Mouse (Mus musculus) yolk sac, embryonic 10.5 days (tissue): ENCODE data around the gene Zfp408.

Source experiments
- DNase-seq: peaks from one replicate; pipeline ENCODE4 v3.0.0-alpha.2; 2017; ENCODE audit warnings: low spot score

Gene Zfp408

DNA sequence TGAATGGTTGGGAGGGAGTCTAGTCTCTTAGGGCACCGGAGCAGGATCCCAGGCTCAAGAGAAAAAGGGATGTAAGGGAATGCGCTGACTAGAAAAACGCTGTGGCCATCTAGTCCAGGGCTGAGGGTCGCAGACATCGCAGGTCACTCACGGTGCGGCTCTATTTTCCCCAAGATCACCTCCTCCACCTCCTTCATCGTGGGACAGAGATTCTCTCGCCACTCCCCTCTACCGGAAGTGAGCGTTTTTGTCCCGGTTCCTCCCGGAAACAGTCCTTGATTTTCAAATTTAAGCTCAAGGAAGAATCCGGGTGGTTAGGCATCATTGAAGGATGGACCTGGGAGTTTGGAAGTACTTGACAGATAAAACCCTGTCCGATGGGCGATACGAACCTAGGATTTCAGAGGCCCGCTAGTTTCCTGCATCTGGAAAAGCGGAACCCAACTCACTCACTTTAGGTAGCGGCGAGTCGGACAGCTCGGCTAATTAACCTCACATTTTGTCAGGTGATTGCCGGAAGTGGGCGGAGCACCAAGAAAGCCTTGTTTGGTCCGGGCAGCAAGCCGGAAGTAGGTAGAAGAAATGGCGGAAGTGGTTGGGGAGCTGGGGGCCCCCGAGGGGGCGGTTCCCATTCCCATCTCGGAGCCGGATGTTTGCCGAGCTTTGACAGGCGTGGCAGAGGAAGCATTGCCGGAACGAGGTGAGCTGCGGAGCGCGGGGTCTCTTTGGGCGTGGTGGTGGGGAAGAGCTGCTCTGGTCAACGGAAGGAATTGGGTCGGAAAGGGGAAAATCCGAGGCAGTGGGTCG lies at the start of gene Zfp408, which contains the start of gene Arhgap1:
Zfp408 (minus strand) TSS at position 239 of the 807 bp plus-strand sequence.
Arhgap1 (plus strand) TSS at position 308 of the 807 bp plus-strand sequence.
- DNase-seq: peak; percentile 98

DNA sequence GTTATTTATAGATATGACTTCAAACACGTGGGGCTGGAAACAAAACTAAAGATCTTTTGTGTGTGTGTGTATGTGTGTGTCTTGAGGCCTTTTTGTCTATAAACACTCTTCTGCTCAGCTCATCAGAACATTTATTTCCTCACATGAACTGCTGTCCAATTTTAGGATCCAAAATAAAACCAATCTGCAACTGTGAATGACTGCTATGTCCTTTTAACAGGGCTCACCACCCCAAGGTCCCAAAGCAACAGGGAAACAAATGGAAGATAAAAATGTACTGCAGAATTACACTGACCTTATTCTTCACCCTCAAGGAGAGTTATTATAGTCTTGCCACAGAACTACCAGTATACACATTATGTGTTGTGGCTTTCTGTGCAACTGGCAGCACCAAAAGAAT lies 49.6 kb upstream of the Zfp408 start:
- no peak for DNase-seq

DNA sequence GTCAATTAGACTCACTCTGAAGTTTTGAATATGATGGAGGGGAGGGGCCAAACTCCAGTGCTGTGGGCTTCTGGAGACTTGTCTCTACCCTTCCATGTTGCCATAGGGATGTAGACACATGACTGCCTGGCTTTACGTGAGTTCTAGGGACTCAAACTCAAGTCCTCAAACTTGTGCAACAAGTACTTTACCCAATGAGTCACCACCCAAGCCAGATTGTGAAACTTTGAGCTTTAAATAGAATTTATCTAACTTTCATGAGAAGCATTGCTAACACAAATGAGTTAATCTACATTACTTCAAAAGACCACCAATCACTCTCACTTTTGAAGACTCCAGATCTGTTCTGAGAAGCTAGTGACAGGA lies 46.6 kb upstream of the Zfp408 start:
- DNase-seq: no peak

DNA sequence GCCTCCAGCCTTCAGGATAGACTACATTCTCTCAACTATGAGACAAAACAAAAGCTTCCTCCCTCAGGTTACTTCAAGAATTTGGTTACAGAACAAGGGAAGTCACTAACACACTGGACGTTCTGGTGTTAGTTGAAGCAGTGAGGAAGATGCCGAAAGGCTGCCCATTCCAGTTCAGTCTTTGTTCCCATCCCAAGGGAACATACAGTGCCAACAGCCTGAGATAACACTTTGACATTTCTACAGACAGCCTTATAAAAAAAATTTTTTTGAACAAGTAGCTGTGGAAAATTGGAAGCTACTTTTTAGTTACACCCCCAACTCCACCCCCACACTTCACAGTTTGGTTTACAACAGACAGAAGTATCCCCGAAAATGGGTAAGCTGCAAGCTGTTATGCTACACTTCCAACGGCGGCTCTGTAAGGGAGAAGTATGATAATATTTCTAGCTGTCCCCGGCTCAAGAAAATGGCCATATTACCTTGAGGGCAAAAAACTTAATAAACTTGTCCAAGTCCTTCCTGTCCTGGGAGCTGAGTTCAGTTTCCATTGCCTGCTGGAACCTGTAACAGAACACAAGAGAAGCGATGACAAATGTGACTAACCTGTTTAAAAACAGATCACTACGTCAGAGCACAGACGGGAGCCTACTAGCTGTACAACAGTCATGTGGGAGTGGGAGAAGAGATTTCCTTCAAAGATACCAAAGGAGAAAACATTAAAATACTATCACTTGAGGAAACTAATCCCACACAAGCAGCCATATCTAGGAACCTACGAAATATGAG lies 46.0 kb upstream of the Zfp408 start:
- DNase-seq: no peak

DNA sequence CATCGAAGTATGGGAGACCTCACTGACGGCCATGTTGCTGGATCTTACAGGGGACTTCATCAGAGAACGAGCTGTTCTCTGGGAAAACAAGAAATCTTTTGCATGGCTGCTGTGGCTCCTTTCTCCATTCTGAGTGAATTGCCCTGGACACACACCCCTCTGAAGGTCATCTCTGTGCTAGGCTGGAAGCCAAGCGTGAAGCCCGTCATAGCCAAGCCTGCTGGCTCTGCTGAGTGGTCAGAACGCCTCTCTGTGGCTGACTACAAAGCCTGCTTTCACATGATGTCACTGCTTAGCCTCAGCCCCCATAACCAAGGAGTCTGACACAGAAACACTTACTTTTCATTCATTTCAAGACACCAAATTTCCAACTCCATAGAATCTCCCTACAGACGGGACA lies 39.9 kb upstream of the Zfp408 start:
- no peak for DNase-seq

DNA sequence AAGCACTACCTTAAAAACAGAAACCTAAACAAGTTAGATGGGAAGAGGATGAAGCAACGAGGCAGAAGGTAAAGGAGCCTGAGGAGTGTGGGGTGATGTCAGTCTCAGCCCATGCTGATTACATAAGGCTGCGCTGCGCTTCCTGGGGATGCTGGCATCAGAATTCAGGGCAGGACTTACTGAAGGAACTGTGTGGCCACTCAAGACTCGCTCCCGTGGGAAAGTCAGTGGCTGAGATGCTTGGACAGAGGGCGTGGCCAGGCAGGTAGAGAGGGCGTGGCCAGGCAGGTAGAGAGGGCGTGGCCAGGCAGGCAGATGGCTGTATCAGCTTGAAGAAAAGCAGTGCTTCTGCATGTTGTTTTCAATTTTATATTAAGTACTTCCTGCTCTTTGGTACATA lies 34.3 kb upstream of the Zfp408 start:
- no peak for DNase-seq

DNA sequence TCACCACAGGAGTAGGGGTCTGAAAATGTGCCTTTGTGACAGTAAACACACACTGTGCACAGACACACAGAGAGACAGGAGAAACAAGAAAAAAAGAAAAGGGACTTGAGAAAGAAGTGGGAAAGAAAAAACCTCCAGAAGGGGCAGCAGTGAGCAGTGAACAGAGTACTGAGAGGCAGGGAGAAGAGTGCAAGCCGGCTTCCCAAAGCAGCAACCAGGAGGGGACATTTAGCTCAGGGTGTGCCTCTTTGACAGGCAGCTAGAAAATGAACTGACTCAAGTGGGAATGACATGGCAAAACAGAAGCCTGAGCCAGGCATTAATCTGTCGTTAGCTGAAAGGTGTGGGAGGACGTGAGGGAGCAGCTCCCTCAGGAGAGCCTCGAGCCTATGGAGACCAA lies 33.3 kb upstream of the Zfp408 start:
- no peak for DNase-seq

DNA sequence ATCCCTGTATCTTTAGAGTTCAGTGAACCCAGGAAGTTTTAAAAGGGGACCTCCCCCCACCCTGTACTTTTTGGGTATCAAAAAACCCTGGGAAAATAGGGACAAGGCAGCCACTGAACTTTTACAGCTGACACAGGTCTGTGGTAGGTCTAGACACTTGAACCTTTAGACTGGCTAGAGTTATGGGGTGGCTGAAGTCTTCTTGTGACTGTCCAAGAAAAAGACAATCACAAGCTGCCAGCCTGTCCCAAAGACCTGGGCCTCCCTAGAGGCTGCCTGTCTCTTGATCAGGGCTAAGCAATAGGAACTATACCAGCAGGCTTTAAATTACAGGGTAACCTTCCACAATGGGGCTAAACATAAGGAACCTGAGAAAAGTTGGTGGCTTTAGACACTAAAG lies 27.4 kb upstream of the Zfp408 start:
- no peak for DNase-seq

DNA sequence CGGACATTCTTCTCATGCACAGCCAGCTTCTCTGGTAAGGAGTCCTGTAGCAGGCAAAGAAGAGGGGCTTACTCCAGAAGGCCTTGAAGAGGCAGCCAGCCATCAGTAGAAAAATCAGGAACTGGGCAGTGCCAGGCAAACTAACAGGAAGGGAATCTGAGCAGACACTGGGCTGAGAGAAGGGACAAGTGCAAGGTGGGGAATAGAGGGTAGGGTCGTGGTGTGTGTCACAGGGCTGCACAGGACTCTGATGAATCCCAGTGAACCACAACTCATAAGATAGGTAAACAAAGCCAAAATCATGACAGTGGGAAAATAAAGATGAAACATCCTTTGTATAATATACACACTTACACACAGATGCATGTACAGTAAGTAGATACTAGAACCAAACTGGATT lies 26.8 kb upstream of the Zfp408 start:
- no peak for DNase-seq

DNA sequence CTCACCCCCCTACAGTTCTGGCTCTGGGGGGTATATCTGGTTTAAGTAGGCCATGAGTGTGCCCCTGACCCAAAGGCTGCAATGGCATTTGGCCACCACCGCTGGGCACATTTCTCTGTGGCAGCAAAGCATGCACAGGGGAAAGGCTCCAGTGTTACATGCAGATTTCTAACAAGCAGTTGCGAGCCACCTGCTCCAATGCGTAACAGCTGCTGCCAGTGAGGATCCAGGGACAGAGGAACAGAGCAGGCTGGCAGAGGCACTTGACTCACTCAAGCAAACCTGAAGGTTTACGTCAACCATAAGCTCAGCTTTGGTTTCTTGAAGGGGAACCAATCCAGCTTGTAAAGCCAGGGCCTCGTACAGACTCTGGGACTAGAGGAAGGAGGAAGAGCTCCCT lies 25.3 kb upstream of the Zfp408 start:
- no peak for DNase-seq

DNA sequence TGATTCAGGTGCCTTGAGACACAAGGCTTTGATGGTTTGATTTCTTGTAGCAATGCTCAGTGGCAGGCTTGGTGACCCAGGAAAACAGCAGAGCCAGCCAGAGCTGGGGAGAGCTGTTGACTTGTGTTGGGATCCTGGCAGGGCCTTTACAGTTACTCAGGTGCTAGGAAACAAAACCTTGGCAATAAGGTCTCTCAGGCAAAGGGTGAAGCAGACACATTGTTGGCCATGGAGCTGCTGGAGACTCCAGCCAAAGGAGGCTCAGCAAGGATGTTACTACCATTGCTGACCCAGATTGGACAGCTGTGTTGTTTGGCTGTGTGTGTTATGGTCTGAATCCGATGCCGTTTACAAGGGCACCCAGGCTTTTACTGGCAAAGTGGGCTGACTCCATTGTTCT lies 24.0 kb upstream of the Zfp408 start:
- DNase-seq: no peak

DNA sequence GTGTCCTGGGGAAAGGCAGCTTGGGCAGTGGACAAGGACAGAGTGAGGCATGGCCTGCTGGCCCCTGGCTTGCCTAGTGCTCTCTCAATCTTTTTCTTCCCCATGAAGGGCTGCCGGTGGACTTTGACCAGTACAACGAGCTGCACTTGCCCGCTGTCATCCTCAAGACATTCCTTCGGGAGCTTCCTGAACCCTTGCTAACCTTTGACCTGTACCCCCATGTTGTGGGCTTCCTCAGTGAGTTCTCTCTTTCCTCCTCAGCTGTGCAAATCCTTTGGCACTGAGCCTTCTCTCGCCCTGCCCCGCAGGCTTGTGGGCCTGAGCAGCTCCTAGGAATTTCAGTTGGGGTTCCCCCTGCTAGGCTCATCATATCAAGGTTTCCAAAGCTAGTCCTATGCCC lies 20.4 kb upstream of the Zfp408 start:
- DNase-seq: peak; percentile 63

DNA sequence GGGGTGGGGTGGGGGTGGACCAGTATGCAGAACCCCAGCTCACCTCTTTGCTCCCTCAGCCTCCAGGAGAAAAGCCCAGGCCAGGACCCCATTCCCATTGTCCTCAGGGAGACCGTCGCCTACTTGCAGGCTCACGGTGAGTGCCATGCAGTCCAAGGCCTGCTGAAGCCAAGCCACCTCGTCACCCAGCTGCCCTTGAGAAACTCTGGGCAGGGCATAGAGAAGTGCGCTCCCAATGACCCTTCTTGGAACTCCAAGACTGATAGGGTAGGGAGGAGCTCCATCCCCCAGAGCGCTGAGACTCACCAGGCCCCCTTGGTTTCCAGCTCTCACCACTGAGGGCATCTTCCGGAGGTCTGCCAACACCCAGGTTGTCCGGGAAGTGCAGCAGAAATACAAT lies 19.7 kb upstream of the Zfp408 start:
- no peak for DNase-seq

DNA sequence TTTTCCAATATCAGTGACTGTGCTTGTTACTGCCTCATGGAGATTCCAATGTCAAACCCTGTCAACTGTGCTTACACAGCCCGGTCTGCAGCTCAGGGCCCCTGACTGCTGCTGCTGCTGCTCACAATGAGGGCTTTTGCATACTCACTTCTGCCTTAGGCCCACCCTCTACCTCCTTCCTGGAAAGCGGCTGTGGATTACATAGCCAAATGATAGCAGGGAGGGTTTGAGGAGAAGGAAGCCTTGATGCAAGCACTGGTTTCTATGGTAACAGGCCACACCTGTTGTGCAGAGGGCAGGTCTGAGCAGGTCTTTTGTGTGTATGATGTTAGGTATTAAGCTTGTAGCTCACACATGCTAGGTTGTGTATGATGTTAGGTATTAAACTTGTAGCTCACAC lies 18.2 kb upstream of the Zfp408 start:
- DNase-seq: no peak

DNA sequence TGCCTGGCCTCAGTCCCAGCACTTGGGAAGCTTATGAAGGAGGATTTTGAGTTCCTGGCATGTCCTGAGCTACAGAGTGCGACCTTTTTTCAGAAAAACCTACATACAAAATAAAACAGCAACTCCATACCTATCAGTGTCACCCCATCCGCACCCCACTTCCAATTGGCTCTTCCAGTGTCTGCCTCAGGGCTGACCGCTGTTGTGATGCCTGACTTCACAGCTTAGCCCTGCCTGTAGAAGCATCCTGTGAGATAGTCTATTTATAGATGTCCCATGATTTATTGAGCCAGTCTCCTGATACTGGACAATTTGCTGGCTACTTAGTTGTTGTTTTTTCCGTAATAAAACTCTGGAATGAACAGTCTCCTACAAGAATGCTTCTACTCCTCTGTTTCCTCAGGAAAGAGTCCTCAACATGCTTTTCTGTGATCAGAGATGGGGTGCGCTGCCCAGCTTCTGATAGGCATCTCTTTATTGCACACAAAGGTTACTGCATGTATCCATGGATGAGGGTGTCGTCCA lies 16.9 kb upstream of the Zfp408 start:
- no peak for DNase-seq

DNA sequence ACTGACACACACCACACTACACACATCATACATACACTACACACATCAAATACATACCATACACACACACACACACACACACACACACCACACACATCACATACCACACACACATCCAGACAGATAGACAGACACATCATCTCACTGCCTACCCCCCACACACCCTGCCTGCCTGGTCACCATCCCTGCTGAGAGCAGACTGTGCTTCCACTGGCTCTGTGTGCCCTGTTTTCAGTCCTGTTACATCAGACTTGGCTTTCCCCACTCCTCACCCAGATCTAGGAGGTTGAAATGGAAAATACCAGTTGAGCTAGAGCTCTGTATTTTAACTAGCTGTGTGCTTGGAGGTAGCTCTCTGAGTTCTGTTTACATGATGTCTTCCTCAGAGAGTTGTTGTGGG lies 15.2 kb upstream of the Zfp408 start:
- DNase-seq: no peak

DNA sequence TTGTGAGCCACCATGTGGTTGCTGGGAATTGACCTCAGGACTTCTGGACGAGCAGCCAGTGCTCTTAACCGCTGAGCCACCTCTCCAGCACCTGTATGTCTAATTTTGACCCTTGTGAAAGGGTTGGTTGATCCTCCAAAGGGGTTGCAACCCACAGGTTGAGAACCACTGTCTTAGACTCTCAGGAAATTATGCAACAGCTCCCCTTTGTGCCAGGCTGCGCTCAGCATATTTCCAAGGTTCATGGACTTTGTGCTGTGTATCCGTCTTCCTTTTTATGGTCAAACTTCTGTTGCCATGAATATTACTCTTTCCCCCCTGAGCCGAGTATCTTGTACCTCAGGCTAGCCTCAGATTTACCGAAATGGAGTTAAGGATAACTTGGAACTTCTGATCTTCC lies 11.4 kb upstream of the Zfp408 start:
- no peak for DNase-seq

DNA sequence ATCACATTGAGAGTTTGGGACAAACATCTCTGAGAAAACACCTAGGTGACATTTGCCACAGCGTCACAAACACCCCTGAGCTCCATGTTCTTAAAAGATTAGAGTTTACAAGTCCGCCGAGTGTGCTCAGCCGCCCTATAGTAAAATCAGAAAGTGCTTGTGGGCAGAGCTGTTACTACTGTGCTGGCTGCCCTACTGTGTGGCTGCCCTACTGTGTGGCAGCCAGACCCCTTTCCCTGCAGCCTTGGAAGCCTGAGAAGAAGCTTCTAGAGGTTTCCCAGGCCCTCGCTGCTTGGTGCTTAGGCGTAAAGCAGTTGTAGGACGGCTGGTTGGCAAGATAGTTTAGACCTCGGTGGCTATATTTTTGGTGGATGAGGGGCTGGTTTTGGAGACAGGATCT lies 10.1 kb upstream of the Zfp408 start:
- DNase-seq: no peak

DNA sequence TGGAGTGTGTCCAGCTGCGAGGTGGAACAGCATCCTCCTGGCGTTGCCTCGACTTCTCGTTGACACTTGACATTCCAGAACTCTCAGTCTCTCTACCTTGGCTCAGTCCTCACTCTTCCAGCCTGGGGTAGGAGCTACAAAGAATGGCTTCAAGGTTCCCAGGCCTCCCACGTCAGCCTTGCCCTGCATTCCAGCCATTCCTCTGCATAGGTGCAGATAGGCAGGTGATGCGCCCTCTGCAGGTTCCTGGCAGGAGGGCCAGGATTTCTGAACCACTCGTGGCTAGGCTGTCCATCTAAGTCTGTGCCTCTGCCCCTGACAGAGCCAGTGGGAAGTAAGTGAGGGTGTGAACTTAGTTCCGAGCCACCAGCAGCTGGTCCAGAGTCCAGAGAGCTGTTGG lies 7.2 kb upstream of the Zfp408 start:
- DNase-seq: peak; percentile 45

DNA sequence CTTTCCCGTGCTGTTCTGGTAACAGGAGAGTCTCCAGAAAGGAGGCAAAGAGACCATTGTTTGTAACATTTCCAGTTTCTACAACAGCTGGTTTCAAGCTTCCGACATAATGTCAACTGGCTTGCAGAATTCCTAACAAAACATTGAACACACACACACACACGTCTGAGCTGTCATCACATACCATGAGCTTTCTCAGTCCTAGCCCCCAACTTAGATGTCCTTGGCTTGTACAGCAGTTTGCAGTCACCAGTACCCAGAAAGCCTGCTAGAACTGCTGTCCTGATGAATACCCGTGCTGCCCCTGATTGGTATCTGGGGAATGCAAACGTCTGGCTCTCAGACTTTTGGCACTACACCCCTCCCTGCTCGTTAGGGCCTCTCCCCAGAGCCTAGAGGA lies 6.2 kb upstream of the Zfp408 start:
- DNase-seq: no peak

DNA sequence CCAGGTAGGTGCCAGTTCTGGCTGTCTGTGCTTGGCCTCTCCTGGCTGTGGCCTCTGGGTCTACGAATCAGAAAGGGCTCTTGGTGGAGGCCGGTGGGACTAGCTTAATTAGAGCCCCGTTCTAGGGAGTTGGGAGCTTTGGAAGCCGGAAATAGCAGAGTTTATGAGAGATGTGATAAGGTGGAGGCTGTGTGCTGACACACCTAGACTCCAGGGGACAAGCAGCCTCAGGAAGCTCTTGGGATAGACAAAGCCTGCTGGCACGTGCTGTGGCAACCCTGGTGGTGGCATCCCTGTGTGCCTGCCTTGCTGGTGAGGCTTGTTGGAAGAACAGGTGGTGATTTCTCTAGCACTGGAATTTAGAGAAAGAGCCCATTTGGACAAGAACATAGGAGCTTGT lies 5.8 kb upstream of the Zfp408 start:
- no peak for DNase-seq

DNA sequence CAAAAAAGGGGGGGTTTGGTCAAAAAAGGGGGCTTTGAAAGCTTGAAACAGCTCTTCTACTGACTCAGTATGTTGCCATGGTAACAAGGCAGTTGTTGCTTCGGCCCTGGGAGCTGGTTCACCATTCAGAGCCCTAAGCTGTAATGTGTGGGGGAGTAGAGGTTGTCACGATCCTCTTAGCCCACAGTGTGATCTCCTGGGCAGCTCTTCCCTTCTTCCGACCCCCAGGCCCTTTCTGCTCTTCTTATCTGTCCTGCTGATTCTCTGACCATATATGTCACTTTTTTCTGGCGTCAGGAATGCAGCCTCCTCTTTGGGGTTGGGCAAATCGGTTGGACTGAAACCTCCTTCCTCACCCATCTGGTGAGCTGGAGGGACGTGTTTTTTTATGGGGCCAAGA lies 3.3 kb upstream of the Zfp408 start:
- DNase-seq: no peak
